In genomic region chr16:24487782-24488241, GRCm38 (mm10) we compare ENCODE assay signal across 9 mouse cellular contexts.
DNase-seq lines count a peak whose midpoint lies in the region; ATAC-seq lines count a peak whose summit lies in the region.
"Had no signal": no experiment of that assay in that cellular context is flagged by ENCODE, and none has a peak within 500 bp of the region (broad histone marks: within the 10 kb centered on the region; RNA-seq: fewer than 3 reads in every experiment).

No protein-coding gene starts in this region.

- 0 out of 2 replicates have a peak, but pooled peaks cover 4% of the 10 kb centered on the region for H3K9me3 ChIP-seq in neural tube, embryonic 13.5 days
- no peaks in the 10 kb centered on the region for H3K9me3 ChIP-seq in neural tube, embryonic 14.5 days (ENCODE audit: control insufficient read depth, low read length)
- H3K9me3 ChIP-seq: liver, embryonic 13.5 days had no signal

- no peak overlapping the region for H3K9ac ChIP-seq in neural tube, embryonic 13.5 days
- no peak overlapping the region for H3K9ac ChIP-seq in neural tube, embryonic 14.5 days (replicated peaks; ENCODE audit: low read depth, low read length)
- H3K9ac ChIP-seq: liver, embryonic 13.5 days had no signal

- H3K27ac ChIP-seq in neural tube, embryonic 13.5 days (replicated peaks): 0 out of 2 replicates have a peak overlapping the region, but pooled peaks have one; percentile 33
- no peak overlapping the region for H3K27ac ChIP-seq in neural tube, embryonic 14.5 days (ENCODE audit: low read depth, low read length)
- H3K27ac ChIP-seq: liver, embryonic 13.5 days had no signal

- H3K27me3 ChIP-seq in neural tube, embryonic 13.5 days: no peaks in the 10 kb centered on the region
- no peaks in the 10 kb centered on the region for H3K27me3 ChIP-seq in neural tube, embryonic 14.5 days (ENCODE audit: control insufficient read depth, insufficient read depth, low read length)
- H3K27me3 ChIP-seq: liver, embryonic 13.5 days had no signal

- ATAC-seq in neural tube, embryonic 13.5 days (ENCODE audit: low read depth): no peak
- ATAC-seq in neural tube, embryonic 14.5 days (ENCODE audit: low read depth): 0 out of 2 replicates have a peak, but pooled peaks have one; percentile 18

- no peak overlapping the region for H3K4me2 ChIP-seq in neural tube, embryonic 13.5 days
- no peak overlapping the region for H3K4me2 ChIP-seq in neural tube, embryonic 14.5 days (ENCODE audit: low read depth, low read length)
- H3K4me2 ChIP-seq: liver, embryonic 13.5 days had no signal

- H3K36me3 ChIP-seq in neural tube, embryonic 13.5 days: no peaks in the 10 kb centered on the region
- no peaks in the 10 kb centered on the region for H3K36me3 ChIP-seq in neural tube, embryonic 14.5 days (ENCODE audit: control insufficient read depth, insufficient read depth, low read length)
- H3K36me3 ChIP-seq: liver, embryonic 13.5 days had no signal

- peaks cover 43% of the 10 kb centered on the region for H3K4me1 ChIP-seq in neural tube, embryonic 13.5 days (replicated peaks)
- H3K4me1 ChIP-seq in neural tube, embryonic 14.5 days (ENCODE audit: control insufficient read depth, insufficient read depth, low read length): peaks cover 7% of the 10 kb centered on the region

- 60% methylated on average over 6 of the region's 6 CpGs for WGBS in neural tube, embryonic 13.5 days
- 45% methylated on average over 6 of the region's 6 CpGs for WGBS in neural tube, embryonic 14.5 days

- peak; percentile 71 for DNase-seq in adrenal gland, adult 2 months
- no peak for DNase-seq in adrenal gland, postnatal 4 days (ENCODE audit: low spot score in 2 of 2)
- DNase-seq in neural tube, embryonic 10.5 days (ENCODE audit: extremely low spot score, low spot score): no peak
- DNase-seq in heart, adult 9 months (ENCODE audit: low spot score in 2 of 2): peak; percentile 80 to 81
- peak; percentile 50 for DNase-seq in layer of hippocampus, adult 11-12 months (ENCODE audit: low spot score)
- no peak for DNase-seq in ovary, postnatal 14 days (ENCODE audit: low spot score)
- DNase-seq: liver, embryonic 13.5 days had no signal

- no peak overlapping the region for H3K4me3 ChIP-seq in neural tube, embryonic 13.5 days
- H3K4me3 ChIP-seq in neural tube, embryonic 14.5 days (ENCODE audit: low read depth, low read length): no peak overlapping the region
- H3K4me3 ChIP-seq: liver, embryonic 13.5 days had no signal

Comparison
In these comparisons a context has a peak if more than half of its experiments do, and no peak if none do; other contexts are left out.
1. DNase-seq: peak in adrenal gland, adult 2 months (single experiment), heart, adult 9 months (2 of 2) and layer of hippocampus, adult 11-12 months (single experiment); none in adrenal gland, postnatal 4 days (0 of 2), neural tube, embryonic 10.5 days (single experiment) and ovary, postnatal 14 days (single experiment).